Mouse (Mus musculus) intestine, embryonic 16.5 days (tissue): Measurements from ENCODE around the gene Tsks. TPM values are rescaled to one million over a fixed set of nuclear protein-coding genes. Genes with fewer than 3 reads are reported as not detected.
A peak's percentile ranks its signal among the peaks of the same experiment; 100 is the strongest.

Experiments
- ATAC-seq: fragments of 200-750 bp; cut with Nextera tagmentation; 2 replicates; pipeline ENCODE4 v1.8.0; 2017; ENCODE audit warnings: moderate TSS enrichment, moderate library complexity
- H3K27ac ChIP-seq: fragments of 300-500 bp; sonication (generic); 2 replicates; pipeline ENCODE4 v1.5.1; 2014; ENCODE audit warnings: mild to moderate bottlenecking, low read length
- H3K27me3 ChIP-seq: fragments of 300-500 bp; sonication (generic); replicated peaks from 2 replicates; pipeline ENCODE4 v1.6.1; 2014; ENCODE audit warnings: low read length, control low read depth, mixed read lengths; ENCODE audit not compliant: control insufficient read depth, insufficient read depth
- H3K36me3 ChIP-seq: fragments of 300-500 bp; sonication (generic); 2 replicates; pipeline ENCODE4 v1.6.1; 2014; ENCODE audit warnings: low read length, control low read depth; ENCODE audit not compliant: control insufficient read depth, insufficient read depth
- H3K4me1 ChIP-seq: fragments of 300-500 bp; sonication (generic); 2 replicates; pipeline ENCODE4 v1.6.1; 2014; ENCODE audit warnings: low read length, control low read depth, mixed read lengths; ENCODE audit not compliant: control insufficient read depth, insufficient read depth
- H3K4me2 ChIP-seq: fragments of 300-500 bp; sonication (generic); 2 replicates; pipeline ENCODE4 v1.6.1; 2014; ENCODE audit warnings: low read depth, low read length, control low read depth
- H3K4me3 ChIP-seq: fragments of 300-500 bp; sonication (generic); 2 replicates; pipeline ENCODE4 v1.5.1; 2014; ENCODE audit warnings: mild to moderate bottlenecking, low read length
- H3K9ac ChIP-seq: fragments of 300-500 bp; sonication (generic); 2 replicates; pipeline ENCODE4 v1.6.1; 2014; ENCODE audit warnings: low read depth, low read length
- H3K9me3 ChIP-seq: fragments of 300-500 bp; sonication (generic); 2 replicates; pipeline ENCODE4 v1.6.1; 2016; ENCODE audit warnings: low read length, control low read depth; ENCODE audit not compliant: control insufficient read depth
- WGBS: fragments of 180-500 bp; shearing (Covaris S2); extraction: QIAGEN DNeasy Blood & Tissue Kit; methylation state at CpG from one replicate; pipeline ENCODE4 v1.1.7; 2014; 5-methylcytosine and 5-hydroxymethylcytosine counted together
- polyA plus RNA-seq: library from polyadenylated mRNA; unstranded; fragments of >200 nt; fragmentation: Nextera tagmentation; extraction: Ambion mirVana; gene quantifications from 2 replicates; pipeline ENCODE4 v1.2.1, GENCODE M21; 2015

Tsks gene
- polyA plus RNA-seq, 1 experiment from 2014 or later: not detected

DNA sequence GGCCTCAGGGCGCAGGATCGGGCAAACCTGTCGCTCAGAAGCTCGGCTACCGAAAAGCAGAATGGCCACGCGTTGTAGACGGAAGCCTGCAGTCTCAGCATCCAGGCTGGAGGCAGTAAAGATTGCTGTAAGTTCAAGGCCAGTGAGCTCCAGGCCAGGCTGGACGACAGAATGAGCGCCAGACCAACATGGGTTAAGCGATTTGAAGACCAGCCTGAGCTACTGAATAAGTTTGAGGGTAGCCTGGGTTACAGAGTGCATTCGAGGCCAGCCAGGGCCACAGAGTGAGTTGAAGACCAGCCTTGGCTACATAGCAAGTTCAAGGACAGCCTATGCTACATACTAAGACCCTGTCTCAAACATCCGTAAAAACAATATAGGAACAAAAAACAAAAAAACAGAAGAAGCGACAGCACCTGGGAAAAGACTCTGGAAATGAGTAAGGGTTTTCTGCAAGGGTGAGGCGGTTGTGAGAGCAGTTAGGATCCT is 55.0 kb downstream of the Tsks start:
- Histone ChIP-seq H3K27me3 (no peaks in the 10 kb centered on the region), H3K4me2 (peak overlapping the region; percentile 91), H3K9ac (peak overlapping the region; percentile 89), H3K9me3 (no peaks in the 10 kb centered on the region), H3K27ac (peak overlapping the region; percentile 95), H3K4me3 (peak overlapping the region; percentile 73), H3K4me1 (peaks cover 34% of the 10 kb centered on the region), H3K36me3 (peaks cover 28% of the 10 kb centered on the region)
- WGBS: 3% methylated on average over 15 of the region's 15 CpGs
- ATAC-seq: peak; percentile 8

DNA sequence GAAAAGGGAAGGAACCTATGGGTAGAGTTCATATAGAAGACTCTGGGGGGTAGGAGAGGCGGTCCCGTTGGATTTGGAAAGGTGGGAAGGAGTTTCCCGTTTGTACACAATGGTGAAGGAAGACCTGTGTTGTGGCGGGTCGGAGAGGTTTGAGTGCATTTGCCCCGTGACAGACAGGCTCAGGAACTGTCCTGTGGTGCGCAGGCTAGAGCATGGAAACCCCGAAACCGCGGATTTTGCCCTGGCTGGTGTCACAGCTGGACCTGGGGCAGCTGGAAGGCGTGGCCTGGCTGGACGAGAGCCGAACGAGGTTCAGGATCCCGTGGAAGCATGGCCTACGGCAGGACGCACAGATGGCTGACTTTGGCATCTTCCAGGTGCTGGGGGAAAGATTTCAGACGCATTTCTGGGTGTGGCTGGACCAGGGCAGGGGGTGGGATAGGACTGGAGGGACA is 55.5 kb downstream of the Tsks start, which contains the start of gene Bcl2l12:
Bcl2l12 (minus strand) TSS at position 212 of the 455 bp plus-strand sequence.
- Histone ChIP-seq H3K36me3 (peaks cover 33% of the 10 kb centered on the region), H3K4me3 (peak within 1 kb of the TSS; percentile 73), H3K9ac (peak within 1 kb of the TSS; percentile 89), H3K27ac (peak within 1 kb of the TSS; percentile 95), H3K4me2 (peak within 1 kb of the TSS; percentile 91), H3K4me1 (peaks cover 34% of the 10 kb centered on the region), H3K9me3 (no peaks in the 10 kb centered on the region), H3K27me3 (no peaks in the 10 kb centered on the region)
- ATAC-seq: peak; percentile 3; the same call in 1 of the 2 replicates
- under 1% methylated on average over 18 of the region's 18 CpGs for WGBS

DNA sequence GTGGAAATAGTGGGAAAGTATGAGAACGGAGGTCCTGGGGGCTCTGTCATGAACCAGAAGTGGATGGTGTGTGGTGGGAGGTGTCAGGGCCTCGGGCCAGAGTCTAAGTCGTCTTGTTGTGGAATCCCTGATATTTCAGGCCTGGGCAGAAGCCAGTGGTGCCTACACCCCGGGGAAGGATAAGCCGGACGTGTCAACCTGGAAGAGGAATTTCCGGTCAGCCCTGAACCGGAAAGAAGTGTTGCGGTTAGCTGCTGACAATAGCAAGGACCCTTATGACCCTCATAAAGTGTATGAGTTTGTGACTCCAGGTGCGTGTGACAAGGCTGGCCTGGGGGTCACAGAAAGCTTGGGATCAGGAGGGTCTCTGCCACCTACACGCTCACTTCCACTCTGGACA is 56.7 kb downstream of the Tsks start:
- Histone ChIP-seq H3K9ac (peak overlapping the region; percentile 22; the same call in 1 of the 2 replicates), H3K4me1 (peaks cover 34% of the 10 kb centered on the region), H3K27ac (0 out of 2 replicates have a peak overlapping the region, but pooled peaks have one; percentile 19), H3K36me3 (peaks cover 39% of the 10 kb centered on the region), H3K27me3 (no peaks in the 10 kb centered on the region), H3K9me3 (no peaks in the 10 kb centered on the region), H3K4me2 (no peak overlapping the region), H3K4me3 (no peak overlapping the region)
- 71% methylated on average over 11 of the region's 11 CpGs for WGBS
- no peak for ATAC-seq

DNA sequence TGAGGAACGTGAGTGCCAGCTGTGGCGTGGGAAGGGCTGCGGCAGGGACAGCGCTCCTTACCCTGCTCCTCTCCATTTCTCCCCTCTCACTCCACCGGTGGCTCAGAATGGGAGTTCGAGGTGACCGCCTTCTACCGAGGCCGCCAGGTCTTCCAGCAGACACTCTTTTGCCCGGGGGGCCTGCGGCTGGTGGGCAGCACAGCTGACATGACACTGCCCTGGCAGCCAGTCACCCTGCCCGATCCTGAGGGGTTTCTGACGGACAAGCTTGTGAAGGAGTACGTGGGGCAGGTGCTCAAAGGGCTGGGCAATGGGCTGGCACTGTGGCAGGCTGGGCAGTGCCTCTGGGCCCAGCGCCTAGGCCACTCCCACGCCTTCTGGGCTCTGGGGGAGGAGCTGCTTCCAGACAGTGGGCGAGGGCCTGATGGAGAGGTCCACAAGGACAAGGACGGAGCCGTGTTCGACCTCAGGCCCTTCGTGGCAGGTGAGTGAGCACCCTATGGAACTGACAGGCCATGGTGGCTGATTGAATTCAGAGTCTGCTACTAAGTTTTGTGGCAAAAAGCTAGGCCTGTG is 57.6 kb downstream of the Tsks start:
- Histone ChIP-seq H3K36me3 (peaks cover 46% of the 10 kb centered on the region), H3K27me3 (no peaks in the 10 kb centered on the region), H3K9me3 (no peaks in the 10 kb centered on the region), H3K27ac (no peak overlapping the region), H3K4me1 (peaks cover 34% of the 10 kb centered on the region), H3K4me2 (no peak overlapping the region), H3K9ac (no peak overlapping the region), H3K4me3 (no peak overlapping the region)
- no peak for ATAC-seq
- 80% methylated on average over 21 of the region's 21 CpGs for WGBS

DNA sequence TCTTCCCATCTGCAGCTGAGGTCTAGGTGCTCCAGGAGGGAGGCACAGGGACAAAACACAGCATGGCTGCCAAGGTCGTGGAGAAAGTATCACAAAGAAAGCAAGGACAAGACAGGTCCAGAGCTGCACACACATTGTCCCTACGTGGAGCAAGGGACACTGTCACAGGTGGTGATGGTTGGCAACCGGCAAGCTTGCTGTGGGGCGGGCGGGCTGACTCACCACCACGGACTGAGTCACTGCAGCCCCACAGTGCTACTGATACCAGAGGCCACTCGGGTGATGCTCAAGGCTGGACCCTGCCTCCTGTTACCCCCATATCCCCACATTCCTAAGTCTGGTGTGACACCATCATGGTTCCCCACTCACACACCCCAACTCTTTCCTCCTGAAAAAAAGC is 59.4 kb downstream of the Tsks start:
- Histone ChIP-seq H3K27ac (no peak overlapping the region), H3K36me3 (peaks cover 60% of the 10 kb centered on the region), H3K4me3 (no peak overlapping the region), H3K4me2 (no peak overlapping the region), H3K9me3 (no peaks in the 10 kb centered on the region), H3K27me3 (no peaks in the 10 kb centered on the region), H3K4me1 (peaks cover 23% of the 10 kb centered on the region), H3K9ac (no peak overlapping the region)
- 83% methylated on average over 7 of the region's 7 CpGs for WGBS
- ATAC-seq: no peak

DNA sequence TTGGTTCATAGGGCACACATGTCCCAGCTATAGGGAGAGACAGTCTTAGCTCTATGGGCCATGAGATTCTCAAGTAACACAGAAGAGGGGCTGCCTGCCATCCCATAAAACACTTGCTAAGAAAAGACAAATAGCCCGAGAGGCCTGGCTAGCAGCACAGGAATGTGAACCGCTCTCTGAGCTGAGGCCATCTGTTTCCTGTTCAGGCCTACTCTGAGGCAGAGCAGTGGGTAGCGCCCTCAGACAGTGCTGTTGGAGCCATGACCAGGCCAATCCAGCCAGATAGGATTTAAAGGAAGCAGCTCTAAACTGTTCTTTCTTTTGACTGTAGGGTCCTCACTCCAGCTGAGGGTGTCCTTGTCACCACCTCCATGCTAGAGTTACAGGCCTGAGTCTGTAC is 61.5 kb downstream of the Tsks start:
- Histone ChIP-seq H3K27me3 (no peaks in the 10 kb centered on the region), H3K27ac (no peak overlapping the region), H3K9me3 (no peaks in the 10 kb centered on the region), H3K4me1 (peaks cover 15% of the 10 kb centered on the region; the same call in 1 of the 2 replicates), H3K4me2 (no peak overlapping the region), H3K9ac (no peak overlapping the region), H3K36me3 (peaks cover 75% of the 10 kb centered on the region), H3K4me3 (no peak overlapping the region)
- no peak for ATAC-seq
- WGBS: 52% methylated on average over 3 of the region's 3 CpGs

DNA sequence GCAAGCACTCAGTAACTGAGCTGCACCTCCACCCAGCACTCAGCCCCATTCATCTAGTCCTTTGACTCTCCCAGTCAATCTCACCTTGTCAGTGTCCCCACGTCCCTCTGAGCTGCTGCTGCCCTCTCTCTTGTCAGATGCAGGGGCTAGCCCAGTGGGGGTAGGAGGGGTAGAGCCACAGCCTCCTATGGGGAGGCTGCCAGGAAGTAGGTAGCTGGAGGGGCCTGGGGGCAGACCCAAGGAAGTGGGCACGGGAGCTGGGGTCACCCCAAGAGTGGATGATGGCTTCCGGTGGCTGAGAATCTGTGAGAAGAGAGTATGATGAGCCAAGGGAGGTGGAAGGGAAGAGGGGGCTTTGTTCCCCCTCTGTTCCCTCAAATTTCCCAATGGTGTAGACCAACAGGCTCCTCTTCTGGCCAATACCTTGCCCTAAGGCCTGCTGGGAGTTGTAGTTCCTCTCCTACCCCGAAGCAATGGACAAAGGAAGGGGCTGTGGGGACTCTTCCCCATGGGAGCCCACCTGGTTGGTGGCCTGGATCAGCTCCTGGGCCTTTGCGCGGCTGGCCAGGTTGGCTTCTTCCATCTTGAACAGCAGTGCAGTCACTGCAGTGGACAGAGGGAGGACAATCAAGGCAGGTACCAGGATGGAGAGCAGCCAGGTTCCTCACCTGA is 62.5 kb downstream of the Tsks start:
- ATAC-seq: no peak
- Histone ChIP-seq H3K27ac (no peak overlapping the region), H3K9me3 (no peaks in the 10 kb centered on the region), H3K4me2 (no peak overlapping the region), H3K4me1 (peaks cover 10% of the 10 kb centered on the region; the same call in 1 of the 2 replicates), H3K9ac (no peak overlapping the region), H3K27me3 (no peaks in the 10 kb centered on the region), H3K36me3 (peaks cover 72% of the 10 kb centered on the region), H3K4me3 (no peak overlapping the region)
- 87% methylated on average over 6 of the region's 6 CpGs for WGBS

DNA sequence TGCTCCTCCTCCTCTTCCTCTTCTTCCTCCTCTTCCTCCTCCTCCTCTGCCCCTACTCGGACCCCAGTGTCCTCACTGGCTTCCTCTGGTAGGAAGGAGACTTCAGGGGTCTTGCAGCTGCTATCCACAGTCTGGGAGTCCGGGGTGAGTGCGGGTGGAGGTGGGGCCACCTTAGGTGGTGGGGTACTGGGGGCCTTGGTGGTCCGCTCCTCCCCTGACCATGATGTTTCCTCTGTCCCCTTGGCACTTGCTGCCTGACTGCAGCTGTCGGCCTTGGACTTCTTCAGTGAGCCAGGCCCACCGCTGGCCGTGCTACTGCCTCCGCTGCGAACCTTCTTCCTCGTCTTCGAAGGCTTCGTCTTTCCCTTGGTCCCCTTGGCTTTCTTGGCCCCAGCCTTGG is 63.5 kb downstream of the Tsks start:
- Histone ChIP-seq H3K9ac (no peak overlapping the region), H3K9me3 (no peaks in the 10 kb centered on the region), H3K4me3 (no peak overlapping the region), H3K4me1 (0 out of 2 replicates have a peak, but pooled peaks cover 2% of the 10 kb centered on the region), H3K36me3 (peaks cover 65% of the 10 kb centered on the region), H3K4me2 (no peak overlapping the region), H3K27me3 (no peaks in the 10 kb centered on the region), H3K27ac (no peak overlapping the region)
- 93% methylated on average over 12 of the region's 12 CpGs for WGBS
- no peak for ATAC-seq

DNA sequence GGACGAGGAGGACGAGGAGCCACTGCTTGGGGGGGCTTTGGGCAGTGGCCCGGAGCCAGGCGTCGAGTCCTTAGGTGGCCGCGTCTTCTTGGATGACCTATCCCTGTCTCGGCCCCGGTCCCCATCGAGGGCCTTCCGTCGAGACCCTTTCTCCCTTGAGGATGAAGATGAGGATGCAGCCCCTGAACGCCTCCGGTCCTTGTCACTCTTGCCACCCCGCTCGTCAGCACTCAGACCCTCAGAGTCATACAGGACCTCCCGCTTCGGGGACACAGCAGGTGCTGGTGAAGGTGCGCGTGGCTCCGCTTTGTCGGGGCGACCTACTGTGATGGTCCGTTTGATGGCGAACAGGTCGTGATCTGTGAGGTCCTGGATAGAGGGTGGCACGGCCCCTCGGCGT is 64.1 kb downstream of the Tsks start:
- H3K4me2 ChIP-seq: no peak overlapping the region
- 95% methylated on average over 29 of the region's 29 CpGs for WGBS

More for the DNA sequence above, 64.1 kb downstream of the Tsks start:
- H3K4me3 ChIP-seq: no peak overlapping the region
- H3K9me3 ChIP-seq: no peaks in the 10 kb centered on the region
- H3K36me3 ChIP-seq: peaks cover 66% of the 10 kb centered on the region
- no peaks in the 10 kb centered on the region for H3K4me1 ChIP-seq
- H3K9ac ChIP-seq: no peak overlapping the region
- no peak overlapping the region for H3K27ac ChIP-seq
- no peaks in the 10 kb centered on the region for H3K27me3 ChIP-seq
- ATAC-seq: no peak
